In genomic region chr5:111535978-111536377, GRCm38 (mm10) we compare ENCODE assay signal across 8 mouse cellular contexts.
DNase-seq lines count a peak whose midpoint lies in the region; ATAC-seq and TF ChIP-seq lines count a peak whose summit lies in the region.

No protein-coding gene starts in this region.

- no peak overlapping the region for H3K4me3 ChIP-seq in forebrain, embryonic 10.5 days
- H3K4me3 ChIP-seq in forebrain, embryonic 16.5 days (replicated peaks; ENCODE audit: low read length) = no peak overlapping the region
- no peak overlapping the region for H3K4me3 ChIP-seq in heart, postnatal 0 days (ENCODE audit: low read depth, low read length)
- 0 out of 2 replicates have a peak overlapping the region, but pooled peaks have one; percentile 9 for H3K4me3 ChIP-seq in limb, embryonic 10.5 days

- WGBS in forebrain, embryonic 10.5 days = 69% methylated on average over 13 of the region's 13 CpGs
- WGBS in forebrain, embryonic 16.5 days = 20% methylated on average over 13 of the region's 13 CpGs
- WGBS in heart, postnatal 0 days = 8% methylated on average over 13 of the region's 13 CpGs
- WGBS in limb, embryonic 10.5 days = 1% methylated on average over 13 of the region's 13 CpGs

- no peaks in the 10 kb centered on the region for H3K9me3 ChIP-seq in forebrain, embryonic 10.5 days
- no peaks in the 10 kb centered on the region for H3K9me3 ChIP-seq in forebrain, embryonic 16.5 days (ENCODE audit: control insufficient read depth, low read length)
- H3K9me3 ChIP-seq in heart, postnatal 0 days (replicated peaks; ENCODE audit: control insufficient read depth, low read length) = no peaks in the 10 kb centered on the region
- no peaks in the 10 kb centered on the region for H3K9me3 ChIP-seq in limb, embryonic 10.5 days (replicated peaks)

- H3K27me3 ChIP-seq in forebrain, embryonic 10.5 days (ENCODE audit: poor library complexity, severe bottlenecking) = peaks cover 43% of the 10 kb centered on the region
- no peaks in the 10 kb centered on the region for H3K27me3 ChIP-seq in forebrain, embryonic 16.5 days (replicated peaks; ENCODE audit: control insufficient read depth, insufficient read depth, low read length)
- H3K27me3 ChIP-seq in heart, postnatal 0 days (ENCODE audit: control insufficient read depth, insufficient read depth, low read length) = peaks cover 54% of the 10 kb centered on the region
- H3K27me3 ChIP-seq in limb, embryonic 10.5 days (ENCODE audit: low read depth, poor library complexity, severe bottlenecking) = peaks cover 86% of the 10 kb centered on the region

- no peak overlapping the region for H3K4me2 ChIP-seq in forebrain, embryonic 16.5 days (ENCODE audit: low read length)
- no peak overlapping the region for H3K4me2 ChIP-seq in heart, postnatal 0 days (ENCODE audit: low read depth, low read length)

- H3K36me3 ChIP-seq in forebrain, embryonic 10.5 days (replicated peaks) = no peaks in the 10 kb centered on the region
- no peaks in the 10 kb centered on the region for H3K36me3 ChIP-seq in forebrain, embryonic 16.5 days (ENCODE audit: control insufficient read depth, insufficient read depth)
- no peaks in the 10 kb centered on the region for H3K36me3 ChIP-seq in heart, postnatal 0 days (replicated peaks; ENCODE audit: control insufficient read depth, insufficient read depth, low read length)
- no peaks in the 10 kb centered on the region for H3K36me3 ChIP-seq in limb, embryonic 10.5 days

- TF ChIP-seq EP300 in heart, postnatal 0 days (IDR thresholded peaks at IDR 0.05; ENCODE audit: low read depth) = peak; percentile 97

- no peak for TF ChIP-seq CTCF in heart, postnatal 0 days (IDR thresholded peaks at IDR 0.05; ENCODE audit: low read depth)

- no peak overlapping the region for H3K9ac ChIP-seq in forebrain, embryonic 16.5 days (replicated peaks; ENCODE audit: low read depth, low read length)
- no peak overlapping the region for H3K9ac ChIP-seq in heart, postnatal 0 days (replicated peaks; ENCODE audit: low read depth, low read length)

- H3K4me1 ChIP-seq in forebrain, embryonic 10.5 days = peaks cover 76% of the 10 kb centered on the region
- peaks cover 38% of the 10 kb centered on the region for H3K4me1 ChIP-seq in forebrain, embryonic 16.5 days (replicated peaks; ENCODE audit: control insufficient read depth, insufficient read depth, low read length)
- peaks cover 18% of the 10 kb centered on the region; the same call in 1 of the 2 replicates for H3K4me1 ChIP-seq in heart, postnatal 0 days (ENCODE audit: control insufficient read depth, insufficient read depth)
- peaks cover 86% of the 10 kb centered on the region for H3K4me1 ChIP-seq in limb, embryonic 10.5 days

- DNase-seq in forebrain, embryonic 10.5 days (ENCODE audit: extremely low spot score, low spot score) = no peak
- peak; percentile 78 for DNase-seq in heart, postnatal 0 days (ENCODE audit: low spot score)
- peak; percentile 87 for DNase-seq in limb, embryonic 10.5 days (ENCODE audit: low spot score)
- no peak for DNase-seq in layer of hippocampus, adult 18-20 months (ENCODE audit: low spot score in 2 of 2)
- DNase-seq in left cerebral cortex, adult 8-10 months (ENCODE audit: low spot score in 2 of 2) = no peak
- DNase-seq in MN1 (ENCODE audit: low spot score) = no peak

- peak overlapping the region; percentile 74 for H3K27ac ChIP-seq in forebrain, embryonic 10.5 days
- no peak overlapping the region for H3K27ac ChIP-seq in forebrain, embryonic 16.5 days (ENCODE audit: low read length)
- H3K27ac ChIP-seq in heart, postnatal 0 days (ENCODE audit: low read depth) = no peak overlapping the region
- H3K27ac ChIP-seq in limb, embryonic 10.5 days = peak overlapping the region; percentile 59; the same call in 1 of the 2 replicates

- no peak for ATAC-seq in forebrain, embryonic 16.5 days
- ATAC-seq in erythroblast, adult 5-6 weeks (replicated peaks; ENCODE audit: low FRiP score, poor library complexity, severe bottlenecking) = peak; percentile 84
- peak; percentile 93 for ATAC-seq in heart, postnatal 0 days (ENCODE audit: insufficient read depth, low read depth)

Comparison
In these comparisons a context has a peak if more than half of its experiments do, and no peak if none do; other contexts are left out.
1. H3K27ac ChIP-seq: peak in forebrain, embryonic 10.5 days (single experiment) and limb, embryonic 10.5 days (single experiment); none in forebrain, embryonic 16.5 days (single experiment) and heart, postnatal 0 days (single experiment).
2. DNase-seq: peak in heart, postnatal 0 days (single experiment) and limb, embryonic 10.5 days (single experiment); none in forebrain, embryonic 10.5 days (single experiment), layer of hippocampus, adult 18-20 months (0 of 2), left cerebral cortex, adult 8-10 months (0 of 2) and MN1 (single experiment).